Mouse (Mus musculus) G1E (cell line): ENCODE measurements around the gene Cadm1. TPM values are rescaled to one million over a fixed set of nuclear protein-coding genes. Genes with fewer than 3 reads are reported as not detected.

ENCODE experiments used
- ATAC-seq: 2 replicates; pipeline ENCODE4 v1.8.0; 2016; ENCODE audit warnings: mild to moderate bottlenecking; ENCODE audit not compliant: insufficient number of reproducible peaks, poor library complexity, low FRiP score, severe bottlenecking; ENCODE audit errors: extremely low read depth
- DNase-seq: peaks from one replicate; pipeline ENCODE4 v3.0.0; 2012; ENCODE audit warnings: low spot score
- H3K27me3 ChIP-seq: 2 replicates; pipeline ENCODE4 v1.6.1; 2012; ENCODE audit warnings: mild to moderate bottlenecking, low read length, inconsistent platforms; ENCODE audit not compliant: insufficient read depth
- H3K36me3 ChIP-seq: replicated peaks from 2 replicates; pipeline ENCODE3; 2012; ENCODE audit warnings: mild to moderate bottlenecking, inconsistent platforms
- H3K4me1 ChIP-seq: 2 replicates; pipeline ENCODE4 v1.6.1; 2012; ENCODE audit warnings: low read depth, low read length, inconsistent platforms, mixed read lengths; ENCODE audit not compliant: insufficient read depth
- H3K4me3 ChIP-seq: 2 replicates; pipeline ENCODE4 v1.5.1; 2012; ENCODE audit warnings: low read depth, mild to moderate bottlenecking, inconsistent platforms, low read length, moderate library complexity, mixed read lengths
- H3K9me3 ChIP-seq: replicated peaks from 2 replicates; pipeline ENCODE4 v1.6.1; 2012; ENCODE audit warnings: inconsistent platforms
- CTCF ChIP-seq: IDR thresholded peaks from 2 replicates; pipeline ENCODE4 v1.5.1; 2012; ENCODE audit warnings: low read depth, low read length, inconsistent platforms, mixed read lengths
- GATA1 ChIP-seq: IDR thresholded peaks from 2 replicates; pipeline ENCODE4 v1.6.1; 2012; ENCODE audit warnings: borderline replicate concordance, low read length, inconsistent platforms, mixed read lengths
- GATA2 ChIP-seq: IDR thresholded peaks from 2 replicates; pipeline ENCODE4 v1.6.1; 2012; ENCODE audit warnings: low read depth, low read length, inconsistent platforms, borderline replicate concordance
- POLR2AphosphoS5 ChIP-seq: IDR thresholded peaks from 2 replicates; pipeline ENCODE4 v1.6.1; 2012; ENCODE audit warnings: low read depth, low read length, inconsistent platforms; ENCODE audit not compliant: insufficient replicate concordance
- TAL1 ChIP-seq: conservative IDR thresholded peaks from 2 replicates; pipeline ENCODE4 v1.6.1; 2012; ENCODE audit warnings: low read depth, low read length, inconsistent platforms, mixed read lengths
- polyA plus RNA-seq: library from polyadenylated mRNA; stranded (reverse); fragments of >175 nt; gene quantifications from 2 replicates; pipeline ENCODE4 v1.2.3, GENCODE M21; 2012
- total RNA-seq, 2 experiments: library from RNA; stranded (forward) in 1 of 2; stranded (reverse) in 1 of 2; fragments of 200-1000 nt in 1 of 2; fragments of >200 nt in 1 of 2; fragmentation: Nextera tagmentation in 1 of 2; gene quantifications; 2 replicates each; pipeline ENCODE4 v1.2.3; 2014 to 2017

Gene Cadm1
- total and polyA plus RNA-seq, 3 experiments = 0.38 TPM; not detected in 2

GRCm38 (mm10) chr9:47530544-47530921, 560 bp downstream of the Cadm1 start:
- no peaks in the 10 kb centered on the region for H3K36me3 ChIP-seq
- no peak for TF ChIP-seq CTCF
- no peak for TF ChIP-seq TAL1
- TF ChIP-seq GATA2 = no peak
- TF ChIP-seq GATA1 = no peak
- no peak for TF ChIP-seq POLR2AphosphoS5
- no peaks in the 10 kb centered on the region for H3K27me3 ChIP-seq
- ATAC-seq = no peak
- DNase-seq = no peak
- H3K4me3 ChIP-seq = no peak overlapping the region; the same call in 1 of the 2 replicates
- H3K4me1 ChIP-seq = no peaks in the 10 kb centered on the region
- H3K9me3 ChIP-seq = peaks cover 38% of the 10 kb centered on the region

GRCm38 (mm10) chr9:47530922-47531850, 1.2 kb downstream of the Cadm1 start:
- ATAC-seq = no peak
- Histone ChIP-seq H3K4me3 (peak overlapping the region; percentile 30; the same call in 1 of the 2 replicates), H3K9me3 (peaks cover 36% of the 10 kb centered on the region), H3K4me1 (no peaks in the 10 kb centered on the region), H3K36me3 (no peaks in the 10 kb centered on the region), H3K27me3 (no peaks in the 10 kb centered on the region)
- DNase-seq = no peak
- TF ChIP-seq GATA1 = no peak
- TF ChIP-seq CTCF = no peak
- no peak for TF ChIP-seq TAL1
- TF ChIP-seq GATA2 = no peak
- no peak for TF ChIP-seq POLR2AphosphoS5

GRCm38 (mm10) chr9:47532215-47532865, 2.4 kb downstream of the Cadm1 start:
- ATAC-seq (no peak), DNase-seq (no peak)
- no peak overlapping the region for H3K4me3 ChIP-seq
- no peaks in the 10 kb centered on the region for H3K36me3 ChIP-seq
- H3K9me3 ChIP-seq = peaks cover 36% of the 10 kb centered on the region
- no peaks in the 10 kb centered on the region for H3K4me1 ChIP-seq
- H3K27me3 ChIP-seq = no peaks in the 10 kb centered on the region
- no peak for TF ChIP-seq GATA1
- TF ChIP-seq GATA2 = no peak
- TF ChIP-seq TAL1 = no peak
- TF ChIP-seq POLR2AphosphoS5 = no peak
- TF ChIP-seq CTCF = no peak

GRCm38 (mm10) chr9:47533461-47533860, 3.5 kb downstream of the Cadm1 start:
- no peak for ATAC-seq
- H3K9me3 ChIP-seq = peaks cover 36% of the 10 kb centered on the region

GRCm38 (mm10) chr9:47534573-47535475, 4.9 kb downstream of the Cadm1 start:
- peaks cover 32% of the 10 kb centered on the region for H3K9me3 ChIP-seq
- H3K36me3 ChIP-seq = no peaks in the 10 kb centered on the region
- no peaks in the 10 kb centered on the region for H3K4me1 ChIP-seq
- no peaks in the 10 kb centered on the region for H3K27me3 ChIP-seq
- DNase-seq (no peak), ATAC-seq (no peak)
- no peak for TF ChIP-seq POLR2AphosphoS5
- TF ChIP-seq CTCF = no peak
- TF ChIP-seq TAL1 = no peak
- TF ChIP-seq GATA2 = no peak
- H3K4me3 ChIP-seq = no peak overlapping the region

More at GRCm38 (mm10) chr9:47533461-47533860, 3.5 kb downstream of the Cadm1 start:
- no peak for DNase-seq
- TF ChIP-seq POLR2AphosphoS5 (no peak), GATA2 (no peak), TAL1 (no peak), GATA1 (no peak), CTCF (no peak)
- no peaks in the 10 kb centered on the region for H3K27me3 ChIP-seq
- no peak overlapping the region for H3K4me3 ChIP-seq
- H3K36me3 ChIP-seq = no peaks in the 10 kb centered on the region
- no peaks in the 10 kb centered on the region for H3K4me1 ChIP-seq
